Mouse (Mus musculus) CD4-positive, CD25-positive, alpha-beta regulatory T cell, adult 2 months (primary cell): ENCODE data around the gene Zfp462.

Experiments used
- DNase-seq: peaks from one replicate; pipeline ENCODE4 v3.0.0-alpha.2; 2012; ENCODE audit warnings: low read depth, low spot score

The Zfp462 gene

DNA sequence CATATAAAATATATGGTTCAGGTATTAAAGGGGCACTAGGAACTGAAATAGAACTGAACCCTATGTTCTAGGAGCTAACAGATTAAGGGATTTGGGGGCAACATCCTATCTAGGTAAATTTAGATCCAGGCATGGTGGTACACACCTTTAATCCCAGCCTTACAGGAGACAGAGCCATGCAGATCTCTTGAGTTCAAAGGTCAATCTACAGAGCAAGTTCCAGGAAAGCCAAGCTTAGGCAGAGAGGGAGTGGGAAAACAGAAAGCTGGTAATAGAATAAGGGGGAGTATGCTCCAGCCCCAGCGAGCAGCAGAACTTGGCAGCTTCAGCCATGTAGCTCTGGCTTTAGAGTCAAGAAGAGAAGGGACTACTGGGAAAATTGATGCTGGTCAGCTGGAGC is 50.4 kb downstream of the Zfp462 start:
- DNase-seq, result no peak

DNA sequence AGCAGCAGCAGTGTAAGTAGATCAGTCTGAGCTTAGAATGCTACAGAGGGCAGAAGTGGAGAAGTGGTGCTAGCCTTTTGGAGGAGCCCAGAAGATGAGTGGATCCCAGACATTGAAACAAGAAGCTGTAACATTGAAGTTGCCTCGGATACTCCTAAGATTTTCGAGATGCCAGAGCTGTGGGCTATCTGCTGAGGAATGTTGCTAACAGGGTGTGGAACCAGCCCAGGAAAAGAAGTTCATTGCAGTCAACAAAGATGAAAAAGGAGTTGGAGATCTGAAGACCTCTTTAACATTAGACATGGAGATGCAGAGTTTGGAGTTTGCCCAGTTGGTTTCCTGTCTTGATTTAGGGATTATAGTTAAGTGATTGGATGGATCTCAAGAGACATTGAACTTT is 51.2 kb downstream of the Zfp462 start:
- DNase-seq, result no peak

GRCm38 (mm10) chr4:54998146-54998841 is 53.4 kb downstream of the Zfp462 start:
- DNase-seq, result no peak

GRCm38 (mm10) chr4:54999556-54999955 is 54.7 kb downstream of the Zfp462 start:
- DNase-seq, result no peak

DNA sequence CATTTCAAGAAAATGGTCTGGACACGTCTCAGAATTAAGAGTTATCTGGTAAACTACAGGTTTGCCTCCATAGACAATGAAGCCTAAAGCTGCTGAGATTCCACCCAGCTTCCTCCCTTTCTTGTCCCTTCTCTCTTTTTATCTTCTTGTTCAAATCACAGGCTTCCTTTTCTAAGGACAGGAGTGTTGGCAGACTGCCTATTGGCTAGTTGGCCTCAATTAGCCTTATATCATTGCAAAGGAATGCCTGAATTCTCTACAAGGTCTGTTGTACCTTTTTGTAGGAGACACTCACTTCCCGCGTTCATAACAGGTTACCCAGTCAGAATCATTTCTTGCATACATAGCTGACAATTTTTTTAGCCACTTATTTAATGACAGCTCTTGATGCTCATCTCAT is 56.5 kb downstream of the Zfp462 start:
- DNase-seq, result no peak

- DNase-seq, result no peak
These were observed 58.3 kb downstream of the Zfp462 start for GRCm38 (mm10) chr4:55003128-55003527.

DNA sequence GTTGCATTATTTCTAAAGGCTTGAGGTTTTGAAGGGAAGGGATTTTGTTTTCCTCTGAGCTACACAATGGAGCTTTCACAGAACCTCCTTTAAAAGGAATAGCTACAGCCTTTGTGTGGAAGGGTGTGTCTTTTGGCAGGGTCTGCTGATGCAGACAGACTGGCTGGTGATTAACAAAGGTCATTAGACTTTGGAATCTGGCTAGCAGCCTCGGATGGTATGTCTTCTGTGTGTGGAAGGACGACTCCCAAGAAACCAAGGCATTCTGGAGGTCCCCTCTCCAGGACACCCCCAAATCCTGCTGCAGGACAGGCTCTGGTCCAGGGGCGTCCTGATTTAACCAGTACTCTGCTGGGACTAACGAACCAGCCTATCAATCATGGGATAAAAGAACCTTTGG is 60.2 kb downstream of the Zfp462 start:
- DNase-seq, result no peak

- DNase-seq, result no peak
These were observed 60.7 kb downstream of the Zfp462 start for GRCm38 (mm10) chr4:55005521-55005969.

DNA sequence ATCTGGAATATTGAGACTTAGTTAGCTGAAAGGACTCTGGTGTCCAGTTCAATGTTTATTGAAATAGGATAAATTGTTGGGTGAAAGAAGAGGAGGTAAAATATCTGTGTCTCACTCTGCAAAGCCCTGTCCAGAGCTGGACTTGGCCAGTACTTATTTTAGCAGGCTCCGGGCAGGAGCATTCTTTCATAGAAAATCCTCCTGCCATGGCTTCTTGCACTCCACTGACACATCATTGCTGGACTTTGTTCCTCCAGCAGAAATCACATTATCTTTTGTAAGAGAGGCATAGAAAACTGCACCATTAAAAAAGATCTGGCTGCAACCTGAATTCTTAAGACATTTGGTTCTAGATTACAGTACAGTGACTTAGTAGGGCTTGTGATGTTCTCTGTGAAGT is 61.2 kb downstream of the Zfp462 start:
- no peak for DNase-seq

- no peak for DNase-seq
These were observed 63.8 kb downstream of the Zfp462 start for GRCm38 (mm10) chr4:55008616-55009015.

DNA sequence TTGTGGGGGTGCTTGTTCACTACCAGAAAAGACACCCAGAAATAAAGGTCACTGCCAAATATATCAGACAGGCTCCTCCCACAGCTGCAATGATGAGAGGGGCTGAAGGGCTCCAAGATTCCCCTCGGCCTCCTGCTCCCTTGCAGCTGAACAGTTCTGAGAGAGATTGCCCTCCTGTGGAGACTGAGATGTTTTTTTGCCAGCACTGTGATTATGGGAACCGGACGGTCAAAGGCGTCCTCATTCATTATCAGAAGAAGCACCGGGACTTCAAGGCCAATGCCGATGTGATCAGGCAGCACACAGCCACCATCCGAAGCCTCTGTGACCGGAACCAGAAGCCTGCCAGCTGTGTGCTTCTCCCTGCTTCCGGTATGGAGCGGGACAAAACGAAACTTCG is 66.5 kb downstream of the Zfp462 start:
- no peak for DNase-seq

DNA sequence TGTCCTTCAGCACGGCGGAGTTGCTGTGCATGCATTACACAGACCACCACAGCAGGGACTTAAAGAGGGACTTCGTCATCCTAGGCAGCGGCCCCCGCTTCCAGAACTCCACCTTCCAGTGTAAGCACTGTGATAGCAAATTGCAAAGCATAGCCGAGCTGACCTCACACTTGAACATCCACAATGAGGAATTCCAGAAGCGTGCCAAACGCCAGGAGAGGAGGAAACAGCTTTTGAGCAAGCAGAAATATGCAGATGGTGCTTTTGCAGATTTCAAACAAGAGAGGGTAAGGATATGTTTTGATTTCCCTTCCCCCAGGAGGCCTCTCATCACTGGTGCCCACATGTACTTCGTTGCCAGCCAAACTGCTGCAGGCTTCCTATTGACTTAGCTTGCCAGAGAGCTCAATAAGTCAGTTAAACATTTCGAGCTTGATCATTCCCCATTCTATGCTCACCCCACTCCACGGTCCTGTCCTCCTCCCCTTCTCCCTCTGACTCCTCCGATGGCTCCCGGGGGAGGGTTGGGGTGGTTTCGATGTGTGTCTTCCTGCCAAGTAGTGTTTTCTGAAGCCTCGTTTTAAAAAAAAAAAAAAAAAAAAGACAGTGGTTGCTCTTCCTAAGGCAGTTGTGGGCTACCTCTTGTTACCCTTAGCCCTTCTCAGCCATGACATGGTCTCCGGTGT is 68.9 kb downstream of the Zfp462 start:
- DNase-seq, result no peak

- DNase-seq, result no peak
These were observed 70.0 kb downstream of the Zfp462 start for GRCm38 (mm10) chr4:55014731-55015463.

DNA sequence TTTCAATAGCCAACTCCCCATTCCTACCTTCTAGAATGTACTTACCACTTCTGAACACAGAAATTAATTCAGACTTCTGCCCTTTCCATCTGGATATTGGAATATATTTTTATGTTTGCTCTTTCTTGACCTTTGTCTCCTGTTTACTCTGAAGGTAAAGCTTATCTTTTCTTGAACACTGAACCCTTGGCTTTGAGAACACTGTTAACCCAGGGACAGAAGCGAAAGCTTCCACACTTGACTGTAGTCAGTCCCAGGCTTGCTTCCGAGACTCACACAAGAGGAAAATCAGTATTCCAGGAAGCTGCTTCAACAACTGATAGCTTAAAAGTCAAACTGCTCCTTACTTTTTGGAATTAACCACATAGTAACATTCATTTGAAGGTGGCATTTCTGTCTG is 70.7 kb downstream of the Zfp462 start:
- DNase-seq, result no peak

DNA sequence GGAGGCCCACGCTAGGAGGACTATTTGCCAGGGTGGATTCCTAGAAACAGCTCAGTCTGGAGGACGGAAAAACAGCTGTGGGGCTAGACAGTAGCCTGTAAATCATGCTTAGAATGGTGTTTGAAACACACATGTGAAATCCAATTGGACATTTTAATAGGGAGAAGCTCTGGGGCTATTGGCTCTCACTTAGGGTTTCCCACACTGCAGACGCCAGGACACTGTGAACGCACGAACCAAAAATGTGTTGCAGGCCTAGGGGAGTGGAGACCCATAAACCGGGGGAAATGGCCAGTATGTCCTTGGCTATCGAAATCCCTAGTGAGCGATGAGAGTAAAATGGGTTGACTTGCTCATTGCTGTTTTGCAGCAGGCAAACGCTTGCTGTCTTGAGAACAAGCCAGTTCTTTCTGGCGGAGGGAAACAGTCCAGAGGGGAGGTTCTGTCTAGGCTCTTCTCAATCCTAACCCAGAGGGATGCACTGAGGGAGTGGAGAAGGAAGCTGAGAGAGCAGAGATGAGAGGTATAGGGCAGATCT is 81.3 kb downstream of the Zfp462 start:
- DNase-seq, result no peak

- no peak for DNase-seq
These were observed 85.6 kb downstream of the Zfp462 start for GRCm38 (mm10) chr4:55030401-55030800.

GRCm38 (mm10) chr4:55032317-55032930 is 87.6 kb downstream of the Zfp462 start:
- no peak for DNase-seq

- DNase-seq, result no peak
These were observed 88.6 kb downstream of the Zfp462 start for GRCm38 (mm10) chr4:55033452-55033851.

DNA sequence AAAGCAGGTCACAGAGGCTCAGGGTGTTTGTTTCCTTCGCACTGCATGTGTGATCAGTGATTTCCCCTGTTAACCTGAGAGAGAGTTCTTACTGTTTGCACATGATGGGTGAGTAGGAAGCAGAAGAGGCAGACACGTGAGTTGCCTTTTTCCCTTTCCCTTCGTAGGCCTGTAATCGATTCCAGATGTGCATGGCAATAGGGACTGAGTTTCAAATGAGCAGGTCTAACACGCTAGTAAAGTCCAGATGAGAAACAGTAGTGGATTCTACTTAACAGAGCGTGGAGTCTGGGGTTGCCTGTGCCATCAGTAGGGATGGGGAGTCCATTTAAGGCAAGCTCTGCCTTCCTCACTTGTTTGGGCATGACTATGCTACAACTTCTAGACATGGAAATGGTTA is 93.3 kb downstream of the Zfp462 start:
- DNase-seq, result no peak

DNA sequence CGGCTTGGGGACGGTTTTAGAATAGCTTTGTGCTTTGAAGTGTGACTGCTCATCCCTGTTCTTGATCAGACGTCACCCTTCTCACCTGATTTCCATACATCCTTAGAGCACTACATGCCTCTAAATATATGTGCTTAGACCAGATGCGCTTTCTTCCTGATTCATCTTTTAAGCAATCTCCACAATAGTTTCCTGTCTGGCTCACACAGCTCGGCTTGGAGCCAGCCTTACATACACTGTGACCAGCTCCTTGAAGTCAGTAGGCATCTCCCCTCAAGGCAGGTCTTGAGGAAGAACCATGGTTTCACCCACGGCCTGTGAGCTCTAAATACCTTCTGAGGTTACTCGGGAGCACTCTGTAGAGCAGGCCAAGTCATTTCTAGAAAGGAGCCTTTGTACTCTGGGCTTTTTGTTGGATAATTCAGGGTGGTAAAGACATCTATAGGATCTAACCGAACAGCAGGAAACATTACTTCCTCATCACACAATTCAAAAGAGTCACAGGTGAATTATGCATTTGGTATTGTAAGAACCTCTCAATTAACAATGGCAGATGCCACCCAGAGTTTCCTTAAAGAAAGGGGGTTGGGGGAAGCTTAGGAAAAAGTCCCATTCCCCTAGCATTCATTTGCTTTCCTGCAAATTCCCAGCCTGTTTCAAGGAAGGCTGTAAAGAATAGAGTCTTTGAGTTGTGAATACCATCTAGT is 95.6 kb downstream of the Zfp462 start:
- no peak for DNase-seq

GRCm38 (mm10) chr4:55041106-55041730 is 96.4 kb downstream of the Zfp462 start:
- DNase-seq, result no peak
